Mouse (Mus musculus) common myeloid progenitor, adult 5-6 weeks (primary cell): ENCODE data around the gene Rev3l. TPM values are rescaled to one million over a fixed set of nuclear protein-coding genes. Genes with fewer than 3 reads are reported as not detected.

Source experiments
- total RNA-seq: library from RNA; stranded (forward); fragments of 200-1000, 187-1606 nt; gene quantifications from 2 replicates; pipeline ENCODE4 v1.2.3, GENCODE M21; 2017

The Rev3l gene
- total RNA-seq, 1 experiment from 2014 or later = 30.8 TPM

Other genes with a start within 250 kb of the Rev3l start
- 3.8 and 4.0 TPM in 2 replicates for gene Traf3ip2, start 119.2 kb upstream of the Rev3l start, total RNA-seq
- gene Mfsd4b4, start 167.1 kb downstream of the Rev3l start, total RNA-seq = 4.1 and 6.9 TPM in 2 replicates
- not detected in 2 replicates for gene Mfsd4b2, start 194.8 kb downstream of the Rev3l start, total RNA-seq
- gene Mfsd4b3, start 228.0 kb downstream of the Rev3l start, total RNA-seq = not detected in 2 replicates